Mouse (Mus musculus) bone marrow, adult 2 months (tissue): Measurements from ENCODE around the gene Rad50.

Source experiments
- CTCF ChIP-seq: fragments of 200-500 bp; IDR thresholded peaks from 2 replicates; pipeline ENCODE4 v1.5.1; 2011; ENCODE audit warnings: low read length, control low read depth; ENCODE audit not compliant: control insufficient read depth, insufficient read depth
- POLR2A ChIP-seq: fragments of 200-500 bp; IDR thresholded peaks from 2 replicates; pipeline ENCODE4 v1.6.1; 2011; ENCODE audit warnings: low read depth, mild to moderate bottlenecking, control low read depth, low read length, borderline replicate concordance; ENCODE audit not compliant: control insufficient read depth

DNA sequence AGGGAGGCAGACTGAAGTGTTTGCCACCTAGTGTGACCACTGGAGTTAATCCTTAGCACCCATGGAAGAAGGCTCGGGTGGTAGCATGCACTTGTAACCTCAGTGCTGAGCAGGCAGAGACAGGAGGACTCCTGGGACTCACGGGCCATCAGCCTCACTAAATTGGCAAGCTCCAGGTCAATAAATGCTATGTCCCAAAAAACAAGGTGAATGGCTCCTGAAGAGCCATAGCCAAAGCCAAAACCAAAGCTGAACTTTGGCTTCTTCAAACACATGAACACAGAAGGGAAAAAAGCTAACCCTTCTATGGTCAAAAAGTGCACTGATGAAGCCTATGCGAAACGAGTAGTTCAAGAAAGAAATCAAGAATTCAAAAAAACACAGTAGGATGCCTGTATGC, 7.8 kb downstream of the Rad50 start:
- TF ChIP-seq CTCF (no peak), POLR2A (no peak)
